Mouse (Mus musculus) Patski (cell line): ENCODE results near the gene Etnk2. TPM values are rescaled to one million over a fixed set of nuclear protein-coding genes. Genes with fewer than 3 reads are reported as not detected.

ENCODE experiments used
- ATAC-seq: fragments of 100-300 bp; one replicate; pipeline ENCODE4 v1.8.0; 2021
- CTCF ChIA-PET: fragments of 350-600 bp; sonication (Branson Sonifier 250); formaldehyde crosslinking; loops from one replicate; lab custom pipeline; 2022; ENCODE audit warnings: inconsistent platforms; lab: Charles Lee
- POLR2A ChIA-PET: fragments of 350-600 bp; sonication (Branson Sonifier 250); formaldehyde crosslinking; loops from one replicate; lab custom pipeline; 2022; ENCODE audit warnings: antibody characterized with exemption, inconsistent platforms; lab: Charles Lee
- DNase-seq: peaks from one replicate; pipeline ENCODE4 v3.0.0-alpha.2; 2011; ENCODE audit warnings: low read depth, low spot score
- H3K27me3 ChIP-seq: fragments of 371-371 bp; one replicate; pipeline ENCODE4 v1.5.1; 2021
- CTCF ChIP-seq: fragments of 100-300 bp; IDR thresholded peaks from one replicate; pipeline ENCODE4 v1.5.1; 2021
- in situ Hi-C: fragments of 300-500 bp; cut with MboI; formaldehyde crosslinking; loops from 3 replicates; pipeline ENCODE4 v1.11.1; 2018; ENCODE audit warnings: low pct_unique_long_range_greater_than_20kb, mixed read lengths
- polyA plus RNA-seq: library from polyadenylated mRNA; unstranded; gene quantifications from one replicate; pipeline ENCODE4 v1.2.3, GENCODE M21; 2021

The Etnk2 gene
- polyA plus RNA-seq, 1 experiment from 2014 or later = 0.51 TPM

- ATAC-seq (no peak), DNase-seq (no peak)
- in situ Hi-C loops = loop anchor here (5.0 to 25.0 kb wide), 4 partner anchors 227 to 665 kb away; partner anchors contain the start of genes Optc and Prelp
- H3K27me3 ChIP-seq = no peaks in the 10 kb centered on the region
- ChIA-PET POLR2A (interaction anchor here (0.6 kb wide), 1 partner anchor 33 kb away, joined by 4 read pairs; no protein-coding TSS in a partner anchor), CTCF (interaction anchor here (0.7 to 3.3 kb wide), 9 partner anchors 8 to 231 kb away, joined by 3 to 15 read pairs (median 3); partner anchors contain the start of gene Snrpe)
- no peak for TF ChIP-seq CTCF
Measured at GRCm38 (mm10) chr1:133379986-133380320, 16.6 kb downstream of the Etnk2 start.

- in situ Hi-C loops = loop anchor here (5.0 to 25.0 kb wide), 4 partner anchors 227 to 664 kb away; partner anchors contain the start of genes Optc and Prelp
- no peak for DNase-seq
- ChIA-PET CTCF (interaction anchor here (0.7 to 3.3 kb wide), 17 partner anchors 9 to 234 kb away, joined by 3 to 15 read pairs (median 3); partner anchors contain the start of genes Etnk2, Ren1 and Snrpe), POLR2A (interaction anchor here (0.6 kb wide), 1 partner anchor 32 kb away, joined by 4 read pairs; no protein-coding TSS in a partner anchor)
- TF ChIP-seq CTCF = no peak
- H3K27me3 ChIP-seq = no peaks in the 10 kb centered on the region
- ATAC-seq = no peak
Measured at GRCm38 (mm10) chr1:133380347-133381065, 17.1 kb downstream of the Etnk2 start.

- TF ChIP-seq CTCF = no peak
- DNase-seq (no peak), ATAC-seq (no peak)
- ChIA-PET POLR2A (no interaction called here), CTCF (interaction anchor here (0.9 to 3.3 kb wide), 5 partner anchors 19 to 237 kb away, joined by 3 to 15 read pairs (median 3); partner anchors contain the start of genes Etnk2, Ren1 and Snrpe)
- H3K27me3 ChIP-seq = no peaks in the 10 kb centered on the region
- in situ Hi-C loops = loop anchor here (5.0 to 25.0 kb wide), 4 partner anchors 225 to 663 kb away; partner anchors contain the start of genes Optc and Prelp
Measured at GRCm38 (mm10) chr1:133382008-133382407, 18.6 kb downstream of the Etnk2 start.

GRCm38 (mm10) chr1:133382552-133383155, 19.3 kb downstream of the Etnk2 start:
- in situ Hi-C loops = loop anchor here (5.0 to 25.0 kb wide), 4 partner anchors 225 to 662 kb away; partner anchors contain the start of genes Optc and Prelp

GRCm38 (mm10) chr1:133383157-133383783, 19.9 kb downstream of the Etnk2 start:
- in situ Hi-C loops = loop anchor here (5.0 to 25.0 kb wide), 4 partner anchors 224 to 662 kb away; partner anchors contain the start of genes Optc and Prelp
- ATAC-seq = no peak

More at GRCm38 (mm10) chr1:133382552-133383155, 19.3 kb downstream of the Etnk2 start:
- DNase-seq = no peak
- ATAC-seq = no peak
- CTCF ChIA-PET = interaction anchor here (0.7 to 3.3 kb wide), 4 partner anchors 11 to 236 kb away, joined by 3 to 15 read pairs (median 3); partner anchors contain the start of gene Snrpe
- no peak for TF ChIP-seq CTCF
- no peaks in the 10 kb centered on the region for H3K27me3 ChIP-seq
- POLR2A ChIA-PET = no interaction called here

GRCm38 (mm10) chr1:133385506-133385905, 22.1 kb downstream of the Etnk2 start:
- ATAC-seq (no peak), DNase-seq (no peak)
- TF ChIP-seq CTCF = no peak
- in situ Hi-C loops = loop anchor here (10.0 to 25.0 kb wide), 2 partner anchors 527 to 659 kb away; partner anchors contain the start of genes Optc and Prelp
- ChIA-PET POLR2A (no interaction called here), CTCF (interaction anchor here (1.0 to 1.5 kb wide), 4 partner anchors 10 to 25 kb away, joined by 3 to 4 read pairs (median 4); no protein-coding TSS in a partner anchor)
- no peaks in the 10 kb centered on the region for H3K27me3 ChIP-seq

More at GRCm38 (mm10) chr1:133383157-133383783, 19.9 kb downstream of the Etnk2 start:
- no peak for TF ChIP-seq CTCF
- ChIA-PET CTCF (interaction anchor here (1.1 to 1.2 kb wide), 2 partner anchors 12 to 236 kb away, joined by 3 read pairs; no protein-coding TSS in a partner anchor), POLR2A (no interaction called here)
- DNase-seq = no peak
- H3K27me3 ChIP-seq = no peaks in the 10 kb centered on the region

GRCm38 (mm10) chr1:133386209-133386608, 22.8 kb downstream of the Etnk2 start:
- TF ChIP-seq CTCF = no peak
- ChIA-PET POLR2A (no interaction called here), CTCF (interaction anchor here (1.0 to 1.5 kb wide), 3 partner anchors 10 to 22 kb away, joined by 3 to 4 read pairs (median 4); no protein-coding TSS in a partner anchor)
- DNase-seq (no peak), ATAC-seq (no peak)
- in situ Hi-C loops = loop anchor here (10.0 to 25.0 kb wide), 2 partner anchors 526 to 659 kb away; partner anchors contain the start of genes Optc and Prelp
- no peaks in the 10 kb centered on the region for H3K27me3 ChIP-seq

GRCm38 (mm10) chr1:133387539-133388268, 24.3 kb downstream of the Etnk2 start:
- POLR2A ChIA-PET = no interaction called here
- DNase-seq = no peak
- H3K27me3 ChIP-seq = no peaks in the 10 kb centered on the region
- CTCF ChIA-PET = interaction anchor here (0.9 kb wide), 1 partner anchor 223 kb away, joined by 4 read pairs; the partner anchor contains the start of gene Snrpe
- ATAC-seq = no peak
- in situ Hi-C loops = loop anchor here (10.0 to 25.0 kb wide), 2 partner anchors 525 to 657 kb away; partner anchors contain the start of genes Optc and Prelp
- TF ChIP-seq CTCF = no peak

- POLR2A ChIA-PET = interaction anchor here (0.7 kb wide), 1 partner anchor 53 kb away, joined by 3 read pairs; no protein-coding TSS in a partner anchor
- DNase-seq (no peak), ATAC-seq (no peak)
- no peaks in the 10 kb centered on the region for H3K27me3 ChIP-seq
- in situ Hi-C loops = loop anchor here (25.0 kb wide), 1 partner anchor 518 kb away; the partner anchor contains the start of genes Optc and Prelp
- CTCF ChIA-PET = interaction anchor here (1.5 kb wide), 1 partner anchor 12 kb away, joined by 3 read pairs; no protein-coding TSS in a partner anchor
- TF ChIP-seq CTCF = no peak
Measured at GRCm38 (mm10) chr1:133394702-133395101, 31.3 kb downstream of the Etnk2 start.
